8 mouse cellular contexts compared by ENCODE assay signal in the genomic region with DNA sequence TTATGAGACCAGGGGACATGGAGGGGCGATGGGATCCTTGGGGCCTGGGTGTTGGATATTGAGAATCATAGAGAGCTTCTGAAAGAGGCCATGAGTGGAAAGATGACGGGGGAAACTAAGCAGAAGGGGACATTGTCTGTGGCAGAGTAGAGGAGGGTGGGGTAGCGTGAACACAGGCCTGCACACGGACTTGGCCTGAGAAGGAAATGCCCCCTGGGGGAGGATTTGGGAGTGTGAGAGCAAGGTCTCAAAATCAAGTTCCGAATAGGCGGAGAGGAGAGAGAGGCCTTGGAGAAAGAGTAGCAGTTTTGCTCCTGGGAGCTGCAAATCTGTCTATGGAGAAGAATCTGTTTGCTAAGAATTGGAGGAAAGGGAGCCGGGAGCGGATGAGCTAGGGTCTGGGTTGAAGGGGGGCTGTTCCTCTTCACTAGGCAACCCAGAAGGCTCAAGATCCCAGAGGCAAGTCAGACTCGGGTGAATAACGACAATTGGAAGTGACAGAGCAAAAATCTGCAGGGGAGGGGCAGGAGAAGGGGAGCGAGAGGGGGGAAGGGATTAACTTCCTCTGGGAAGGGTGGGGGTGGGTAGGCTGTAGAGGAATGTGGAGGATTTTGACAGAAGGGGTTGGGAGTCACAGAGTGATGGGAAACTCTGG. TPM values are rescaled to one million over a fixed set of nuclear protein-coding genes. Genes with fewer than 3 reads are reported as not detected.
A peak's percentile ranks its signal among the peaks of the same experiment; 100 is the strongest.
DNase-seq lines count a peak whose midpoint lies in the region; ATAC-seq lines count a peak whose summit lies in the region.

No protein-coding gene starts in this region.

- H3K4me1 ChIP-seq in lung, embryonic 15.5 days = peaks cover 44% of the 10 kb centered on the region
- peaks cover 15% of the 10 kb centered on the region for H3K4me1 ChIP-seq in embryonic facial prominence, embryonic 14.5 days (ENCODE audit: control insufficient read depth, insufficient read depth, low read length)

- peak overlapping the region; percentile 11; the same call in 1 of the 2 replicates for H3K4me2 ChIP-seq in lung, embryonic 15.5 days
- H3K4me2 ChIP-seq in embryonic facial prominence, embryonic 14.5 days (ENCODE audit: low read depth, low read length) = peak overlapping the region; percentile 22

- WGBS in lung, embryonic 15.5 days = 23% methylated on average over 11 of the region's 11 CpGs
- whole genome bisulfite sequencing in embryonic facial prominence, embryonic 14.5 days = 16% methylated on average over 11 of the region's 11 CpGs

- H3K36me3 ChIP-seq in lung, embryonic 15.5 days = peaks cover 6% of the 10 kb centered on the region; the same call in 1 of the 2 replicates
- H3K36me3 ChIP-seq in embryonic facial prominence, embryonic 14.5 days (ENCODE audit: control insufficient read depth, insufficient read depth, low read length) = peaks cover 8% of the 10 kb centered on the region; the same call in 1 of the 2 replicates

- no peaks in the 10 kb centered on the region for H3K9me3 ChIP-seq in lung, embryonic 15.5 days
- H3K9me3 ChIP-seq in embryonic facial prominence, embryonic 14.5 days (ENCODE audit: control insufficient read depth, low read length) = no peaks in the 10 kb centered on the region

- H3K27me3 ChIP-seq in lung, embryonic 15.5 days = no peaks in the 10 kb centered on the region
- no peaks in the 10 kb centered on the region for H3K27me3 ChIP-seq in embryonic facial prominence, embryonic 14.5 days (replicated peaks; ENCODE audit: control insufficient read depth, insufficient read depth, low read length)

- H3K9ac ChIP-seq in lung, embryonic 15.5 days = no peak overlapping the region
- 0 out of 2 replicates have a peak overlapping the region, but pooled peaks have one; percentile 6 for H3K9ac ChIP-seq in embryonic facial prominence, embryonic 14.5 days (ENCODE audit: low read depth, low read length)

- no peak for DNase-seq in lung, postnatal 14 days
- DNase-seq in embryonic facial prominence, embryonic 14.5 days (ENCODE audit: low spot score) = peak; percentile 76
- DNase-seq in kidney, postnatal 10 days = peak; percentile 67
- peak; percentile 84 for DNase-seq in retina, embryonic 14.5 days (ENCODE audit: low spot score)
- no peak for DNase-seq in layer of hippocampus, postnatal 25 days (ENCODE audit: extremely low spot score in 1 of 2, low spot score in 1 of 2)
- no peak for DNase-seq in spleen, postnatal 10 days (ENCODE audit: low spot score in 2 of 2)
- DNase-seq in left cerebral cortex, adult 8-10 months (ENCODE audit: low spot score in 2 of 2) = no peak

- no peak for ATAC-seq in lung, embryonic 15.5 days (ENCODE audit: borderline replicate concordance, extremely low read depth, low FRiP score, low TSS enrichment)
- peak; percentile 50; the same call in 1 of the 2 replicates for ATAC-seq in embryonic facial prominence, embryonic 14.5 days (ENCODE audit: low read depth)

- peak overlapping the region; percentile 8 for H3K27ac ChIP-seq in lung, embryonic 15.5 days
- H3K27ac ChIP-seq in embryonic facial prominence, embryonic 14.5 days (replicated peaks; ENCODE audit: low read depth, low read length) = no peak overlapping the region

- no peak overlapping the region for H3K4me3 ChIP-seq in lung, embryonic 15.5 days
- H3K4me3 ChIP-seq in embryonic facial prominence, embryonic 14.5 days (ENCODE audit: low read depth, low read length) = no peak overlapping the region

RNA-seq across cellular contexts. Expression of a gene that starts 43.2 kb away (rescaled TPM):
- polyA plus RNA-seq in lung, embryonic 15.5 days (2015; fragmentation: Nextera tagmentation; extraction: Ambion mirVana) = 5.3 TPM in 2 replicates
- polyA plus RNA-seq in embryonic facial prominence, embryonic 14.5 days (2014; fragmentation: Nextera tagmentation; extraction: Ambion mirVana) = 12.5 and 13.1 TPM in 2 replicates
- 100 to 1,000 TPM; 150 to 152 TPM for total RNA-seq in layer of hippocampus, postnatal 25 days (2021)
- total RNA-seq in left cerebral cortex, adult 8-10 months (2022) = 100 to 1,000 TPM; 143 to 176 (median 163) TPM

Comparison
In these comparisons a context has a peak if more than half of its experiments do, and no peak if none do; other contexts are left out.
1. DNase-seq: peak in embryonic facial prominence, embryonic 14.5 days (single experiment), kidney, postnatal 10 days (single experiment) and retina, embryonic 14.5 days (single experiment); none in lung, postnatal 14 days (single experiment), layer of hippocampus, postnatal 25 days (0 of 2), spleen, postnatal 10 days (0 of 2) and left cerebral cortex, adult 8-10 months (0 of 2).